Mouse (Mus musculus) small intestine, adult 2 months (tissue): ENCODE measurements at regions not wholly inside any gene's neighbourhood (a gene's known extent, or its start where the extent isn't known, plus 50 kb on each side); places are given as distances from the start of the nearest gene placed in this dataset.

ENCODE experiments used
- CTCF ChIP-seq: fragments of 200-500 bp; IDR thresholded peaks from 2 replicates; pipeline ENCODE4 v1.5.1; 2012; ENCODE audit warnings: low read depth, mild to moderate bottlenecking, control low read depth, inconsistent platforms, low read length, moderate library complexity, mixed read lengths; ENCODE audit not compliant: insufficient replicate concordance, insufficient read length; ENCODE audit errors: extremely low read depth
- POLR2A ChIP-seq: fragments of 200-500 bp; IDR thresholded peaks from 2 replicates; pipeline ENCODE4 v1.6.1; 2012; ENCODE audit warnings: low read depth, mild to moderate bottlenecking, control low read depth, inconsistent platforms, low read length, moderate library complexity

GRCm38 (mm10) chr14:68934611-68935302 lies 359.3 kb downstream of the Synb start:
- no peak for TF ChIP-seq CTCF
- TF ChIP-seq POLR2A: no peak
